Mouse (Mus musculus) liver, postnatal 0 days (tissue): Measurements from ENCODE around the gene Dhx35.

Source experiments
- CTCF ChIP-seq: sonication (generic); IDR thresholded peaks from 2 replicates; pipeline ENCODE4 v1.5.1; 2016; ENCODE audit warnings: antibody characterized with exemption, low read depth
- EP300 ChIP-seq: IDR thresholded peaks from 2 replicates; pipeline ENCODE4 v1.6.1; 2016; ENCODE audit warnings: antibody characterized with exemption, low read depth, mild to moderate bottlenecking

DNA sequence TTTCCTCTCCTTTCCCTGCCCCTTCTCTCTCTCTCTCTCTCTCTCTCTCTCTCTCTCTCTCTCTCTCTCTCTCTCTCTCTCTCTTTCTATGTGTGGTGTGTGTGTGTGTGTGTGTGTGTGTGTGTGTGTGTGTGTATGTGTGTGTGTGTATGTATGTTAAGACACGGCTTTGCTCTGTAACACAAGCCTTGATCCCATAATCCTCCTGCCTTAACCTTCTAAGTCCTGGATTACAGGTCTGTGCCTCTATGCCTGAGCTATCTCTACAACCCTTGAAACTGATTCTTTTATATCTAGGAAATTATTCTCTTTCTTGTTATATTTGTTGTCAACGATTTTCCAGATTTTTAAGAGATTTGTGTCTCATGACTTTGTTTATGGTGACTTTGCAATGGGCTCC is 34.4 kb upstream of the Dhx35 start:
- TF ChIP-seq EP300 (no peak), CTCF (no peak)
